Mouse (Mus musculus): ENCODE data around the gene Sult2b1. TPM values are rescaled to one million over a fixed set of nuclear protein-coding genes. Genes with fewer than 3 reads are reported as not detected.
A peak's percentile ranks its signal among the peaks of the same experiment; 100 is the strongest.

Sult2b1 gene
- polyA plus RNA-seq (2015; fragmentation: Nextera tagmentation; extraction: Ambion mirVana): 1.9 and 2.5 TPM in 2 replicates

DNA sequence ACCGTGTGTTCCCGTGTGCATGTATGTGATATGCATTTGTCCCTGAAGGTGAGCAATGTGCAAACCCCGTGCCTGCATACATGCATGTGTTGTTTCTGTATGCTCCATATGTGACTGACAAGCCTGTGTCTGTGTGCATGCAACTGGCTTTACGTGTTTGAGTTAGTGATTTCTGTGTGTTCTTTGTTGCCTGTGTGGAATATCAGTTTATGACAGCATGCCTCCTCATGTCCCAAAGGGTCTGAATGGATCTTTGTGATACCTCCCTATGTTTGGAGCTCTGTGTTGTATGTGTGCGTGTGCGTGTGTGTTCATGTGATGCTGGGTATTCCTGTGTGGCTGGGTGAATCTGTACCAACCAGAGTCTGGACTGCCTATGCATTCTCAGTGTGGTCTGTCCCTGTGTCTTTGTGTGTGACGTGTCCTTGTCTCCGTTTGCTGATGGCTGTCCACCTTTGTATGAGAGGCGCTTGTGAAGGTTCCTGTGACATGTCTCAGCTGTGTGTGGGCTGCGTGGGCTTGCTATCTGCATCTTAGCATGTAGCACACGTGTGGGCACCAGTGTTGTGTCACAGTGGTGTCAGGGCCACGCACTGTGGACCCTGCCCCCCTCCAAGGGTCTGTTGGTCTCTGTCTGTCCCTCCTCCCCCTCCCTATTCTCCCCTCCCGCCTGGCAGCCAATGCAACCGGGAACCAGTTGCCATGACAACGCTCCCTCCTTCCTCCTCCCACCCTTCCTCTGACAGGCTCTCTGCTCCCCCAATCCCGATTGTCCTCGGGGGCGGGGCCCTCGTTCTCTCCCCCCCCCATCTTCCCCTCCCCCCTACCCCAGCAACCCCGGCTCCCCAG is at the start of gene Sult2b1:
Sult2b1 (minus strand) TSS at position 146 of the 849 bp plus-strand sequence.
- H3K27ac ChIP-seq (ENCODE audit: low read length): no peak within 1 kb of the TSS

DNA sequence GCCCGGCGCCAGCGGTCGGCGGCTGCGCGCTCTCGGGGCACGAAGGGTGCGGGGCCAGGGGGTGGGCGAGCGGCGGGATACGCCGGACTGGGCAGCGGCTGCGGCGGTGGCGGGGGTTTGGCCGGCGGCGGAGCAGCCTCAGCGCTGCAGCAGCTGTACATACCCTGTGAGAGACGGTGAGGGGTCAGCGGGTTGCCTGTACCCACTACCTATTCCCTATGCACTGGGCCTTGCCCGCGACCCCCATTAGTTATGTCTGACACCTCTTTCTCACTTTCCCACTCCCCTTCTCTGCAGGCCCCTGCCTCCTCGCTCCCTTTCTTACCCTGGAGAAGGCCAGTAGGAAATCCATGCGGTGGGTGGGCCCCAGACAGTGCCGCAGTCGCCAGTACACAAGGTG is 49.5 kb upstream of the Sult2b1 start:
- no peaks in the 10 kb centered on the region for H3K9me3 ChIP-seq (ENCODE audit: low read length)
- 4% methylated on average over 19 of the region's 31 CpGs for WGBS
- peak overlapping the region; percentile 63 for H3K9ac ChIP-seq (replicated peaks; ENCODE audit: low read length)
- peak overlapping the region; percentile 64 for H3K4me2 ChIP-seq (replicated peaks; ENCODE audit: low read depth, low read length)
- peaks cover 1% of the 10 kb centered on the region; the same call in 1 of the 2 replicates for H3K36me3 ChIP-seq (ENCODE audit: insufficient read depth, low read length)
- ATAC-seq (ENCODE audit: low FRiP score, low TSS enrichment): no peak
- peaks cover 31% of the 10 kb centered on the region for H3K4me1 ChIP-seq (ENCODE audit: insufficient read depth, low read length)
- H3K27ac ChIP-seq (ENCODE audit: low read length): no peak overlapping the region
- H3K27me3 ChIP-seq (ENCODE audit: insufficient read depth, low read length): peaks cover 38% of the 10 kb centered on the region
- peak overlapping the region; percentile 46 for H3K4me3 ChIP-seq (ENCODE audit: low read length)

More for the DNA sequence above, at the start of gene Sult2b1:
- Histone ChIP-seq H3K9me3 (ENCODE audit: low read length) (no peaks in the 10 kb centered on the region), H3K27me3 (ENCODE audit: insufficient read depth, low read length) (no peaks in the 10 kb centered on the region), H3K9ac (replicated peaks; ENCODE audit: low read length) (peak within 1 kb of the TSS; percentile 80), H3K4me3 (ENCODE audit: low read length) (peak within 1 kb of the TSS; percentile 70), H3K4me2 (replicated peaks; ENCODE audit: low read depth, low read length) (peak within 1 kb of the TSS; percentile 94), H3K36me3 (ENCODE audit: insufficient read depth, low read length) (peaks cover 1% of the 10 kb centered on the region), H3K4me1 (ENCODE audit: insufficient read depth, low read length) (peaks cover 23% of the 10 kb centered on the region)
- peak; percentile 27; the same call in 1 of the 2 replicates for ATAC-seq (ENCODE audit: low FRiP score, low TSS enrichment)
- 25% methylated on average over 19 of the region's 20 CpGs for WGBS

DNA sequence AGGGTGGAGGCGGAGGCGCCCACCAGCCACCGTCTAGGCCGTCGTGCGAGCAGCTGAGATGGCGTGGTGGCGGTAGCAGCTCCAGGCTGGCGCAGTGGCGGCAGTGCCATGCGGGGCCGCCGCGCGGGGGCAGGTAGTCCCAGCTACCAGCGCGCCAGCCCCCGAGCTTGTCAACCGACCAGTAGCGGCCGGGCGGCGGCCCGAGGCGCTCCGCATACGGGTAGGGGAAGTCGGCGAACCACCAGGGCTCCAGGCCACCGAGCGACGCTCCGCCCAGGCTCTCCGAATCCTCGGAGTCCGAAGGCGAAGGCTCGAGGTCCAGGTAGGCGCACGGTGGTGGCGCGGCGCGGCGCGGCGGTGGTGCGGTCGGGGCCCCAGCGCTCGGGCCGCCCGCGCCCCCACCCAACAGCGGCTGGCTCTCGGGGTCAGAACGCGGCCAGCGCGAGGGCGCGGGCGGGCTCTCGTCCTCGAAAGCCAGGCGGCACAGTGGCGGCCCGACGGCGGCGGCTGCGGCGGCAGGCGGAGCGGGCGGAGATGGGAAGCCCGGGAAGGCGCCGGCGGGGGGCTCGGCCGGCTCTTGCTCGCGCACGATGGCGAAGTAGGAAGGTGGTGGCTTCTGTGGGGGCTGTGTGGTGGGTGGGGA is 48.8 kb upstream of the Sult2b1 start:
- under 1% methylated on average over 77 of the region's 86 CpGs for WGBS
- peak overlapping the region; percentile 46 for H3K4me3 ChIP-seq (ENCODE audit: low read length)
- ATAC-seq (ENCODE audit: low FRiP score, low TSS enrichment): no peak
- H3K9ac ChIP-seq (replicated peaks; ENCODE audit: low read length): peak overlapping the region; percentile 63
- peaks cover 31% of the 10 kb centered on the region for H3K4me1 ChIP-seq (ENCODE audit: insufficient read depth, low read length)
- peaks cover 8% of the 10 kb centered on the region for H3K36me3 ChIP-seq (ENCODE audit: insufficient read depth, low read length)
- no peaks in the 10 kb centered on the region for H3K9me3 ChIP-seq (ENCODE audit: low read length)
- H3K27ac ChIP-seq (ENCODE audit: low read length): no peak overlapping the region
- H3K4me2 ChIP-seq (replicated peaks; ENCODE audit: low read depth, low read length): peak overlapping the region; percentile 64
- H3K27me3 ChIP-seq (ENCODE audit: insufficient read depth, low read length): peaks cover 38% of the 10 kb centered on the region

DNA sequence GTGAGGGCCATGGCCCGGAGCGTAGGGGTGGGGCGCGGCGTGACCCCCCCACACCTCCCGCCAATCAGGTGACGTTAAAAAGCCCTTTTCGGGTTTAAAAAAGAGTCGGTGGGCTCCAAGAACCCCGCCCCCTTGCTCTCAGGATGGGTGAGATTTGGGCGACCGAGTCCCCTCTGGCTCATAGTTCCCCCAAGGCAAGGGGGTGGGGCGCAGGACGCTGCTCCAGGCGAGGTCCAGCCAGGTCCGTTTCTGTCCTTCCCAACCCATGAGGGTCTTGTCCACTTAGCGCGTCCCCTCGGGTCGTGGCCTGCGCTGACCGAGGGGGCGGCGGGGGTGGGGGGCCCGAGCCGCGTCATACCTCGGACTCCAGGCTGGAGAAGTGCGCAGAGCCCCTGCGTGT is 48.0 kb upstream of the Sult2b1 start:
- H3K9ac ChIP-seq (replicated peaks; ENCODE audit: low read length): peak overlapping the region; percentile 63; the same call in 1 of the 2 replicates
- 10% methylated on average over 29 of the region's 30 CpGs for WGBS
- peaks cover 16% of the 10 kb centered on the region for H3K36me3 ChIP-seq (ENCODE audit: insufficient read depth, low read length)

DNA sequence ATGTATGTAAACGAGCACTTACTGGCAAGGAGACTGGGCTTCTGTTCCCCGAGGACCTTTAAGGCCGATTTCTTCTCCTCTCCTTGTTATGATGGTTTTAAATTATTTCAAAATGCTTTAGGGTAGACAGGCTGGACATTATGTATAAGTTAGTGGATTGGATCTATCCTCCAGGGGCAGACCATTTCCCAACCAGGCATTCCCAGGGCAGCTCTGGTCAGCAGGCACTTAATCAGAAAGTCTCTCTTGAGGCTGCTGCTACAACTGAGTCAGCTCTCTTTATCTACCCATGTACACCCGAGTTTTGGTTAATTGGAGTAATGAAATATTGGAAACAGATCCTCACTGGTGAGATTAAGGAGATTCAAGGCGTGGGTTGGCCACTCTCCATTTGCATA is 46.7 kb upstream of the Sult2b1 start:
- peak overlapping the region; percentile 70; the same call in 1 of the 2 replicates for H3K27ac ChIP-seq (ENCODE audit: low read length)
- H3K9me3 ChIP-seq (ENCODE audit: low read length): no peaks in the 10 kb centered on the region
- WGBS: 23% methylated on average over 5 of the region's 5 CpGs
- H3K9ac ChIP-seq (replicated peaks; ENCODE audit: low read length): peak overlapping the region; percentile 80; the same call in 1 of the 2 replicates
- peak overlapping the region; percentile 93 for H3K4me2 ChIP-seq (replicated peaks; ENCODE audit: low read depth, low read length)
- peaks cover 31% of the 10 kb centered on the region for H3K4me1 ChIP-seq (ENCODE audit: insufficient read depth, low read length)
- peak overlapping the region; percentile 93 for H3K4me3 ChIP-seq (ENCODE audit: low read length)
- H3K36me3 ChIP-seq (ENCODE audit: insufficient read depth, low read length): peaks cover 29% of the 10 kb centered on the region
- H3K27me3 ChIP-seq (ENCODE audit: insufficient read depth, low read length): peaks cover 38% of the 10 kb centered on the region
- peak; percentile 14; the same call in 1 of the 2 replicates for ATAC-seq (ENCODE audit: low FRiP score, low TSS enrichment)

More for the DNA sequence above, 48.0 kb upstream of the Sult2b1 start:
- peaks cover 31% of the 10 kb centered on the region for H3K4me1 ChIP-seq (ENCODE audit: insufficient read depth, low read length)
- H3K4me2 ChIP-seq (replicated peaks; ENCODE audit: low read depth, low read length): peak overlapping the region; percentile 64
- H3K4me3 ChIP-seq (ENCODE audit: low read length): peak overlapping the region; percentile 46
- ATAC-seq (ENCODE audit: low FRiP score, low TSS enrichment): no peak
- H3K27ac ChIP-seq (ENCODE audit: low read length): no peak overlapping the region
- H3K9me3 ChIP-seq (ENCODE audit: low read length): no peaks in the 10 kb centered on the region
- peaks cover 38% of the 10 kb centered on the region for H3K27me3 ChIP-seq (ENCODE audit: insufficient read depth, low read length)

DNA sequence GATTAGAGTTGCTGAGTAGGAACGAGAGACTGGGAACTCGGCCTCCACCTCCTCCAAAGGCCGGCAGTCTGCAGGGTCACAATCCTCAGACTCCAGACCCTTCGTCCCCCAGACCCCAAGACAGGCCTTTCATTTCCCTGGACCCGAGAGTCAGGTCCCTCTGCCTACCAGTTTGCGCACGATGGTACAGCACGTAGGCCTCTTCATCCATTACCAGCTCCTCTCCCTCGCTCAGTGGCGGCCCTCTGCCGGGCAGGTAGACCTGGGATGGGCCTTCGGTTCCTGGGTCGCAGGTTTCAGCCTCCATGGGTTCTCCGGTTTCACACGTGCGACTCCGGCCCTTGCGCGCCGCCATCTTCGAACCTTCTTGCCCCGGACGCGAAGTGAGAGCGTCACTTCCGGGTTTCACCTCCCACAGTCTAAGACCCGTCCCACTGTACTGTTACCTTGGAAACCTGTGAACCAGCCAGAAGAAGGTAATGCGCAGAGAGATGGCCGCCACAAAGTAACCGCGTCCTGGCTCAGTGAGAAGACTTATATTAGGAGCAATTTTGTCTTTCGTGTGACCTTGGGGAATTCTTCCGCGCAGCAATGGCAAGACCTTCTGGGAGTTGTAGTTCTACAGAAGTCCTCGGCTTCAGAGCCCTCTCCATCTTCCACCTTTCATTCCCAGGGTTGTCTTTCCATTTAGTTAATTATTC is 46.1 kb upstream of the Sult2b1 start, which contains the start of gene Grwd1:
Grwd1 (minus strand) TSS at position 518 of the 701 bp plus-strand sequence.
- Histone ChIP-seq H3K4me2 (replicated peaks; ENCODE audit: low read depth, low read length) (peak within 1 kb of the TSS; percentile 93), H3K27me3 (ENCODE audit: insufficient read depth, low read length) (peaks cover 38% of the 10 kb centered on the region), H3K27ac (ENCODE audit: low read length) (peak within 1 kb of the TSS; percentile 70), H3K4me1 (ENCODE audit: insufficient read depth, low read length) (peaks cover 31% of the 10 kb centered on the region), H3K36me3 (ENCODE audit: insufficient read depth, low read length) (peaks cover 35% of the 10 kb centered on the region), H3K9ac (replicated peaks; ENCODE audit: low read length) (peak within 1 kb of the TSS; percentile 80), H3K4me3 (ENCODE audit: low read length) (peak within 1 kb of the TSS; percentile 93), H3K9me3 (ENCODE audit: low read length) (no peaks in the 10 kb centered on the region)
- ATAC-seq (ENCODE audit: low FRiP score, low TSS enrichment): peak; percentile 86
- under 1% methylated on average over 35 of the region's 35 CpGs for WGBS

DNA sequence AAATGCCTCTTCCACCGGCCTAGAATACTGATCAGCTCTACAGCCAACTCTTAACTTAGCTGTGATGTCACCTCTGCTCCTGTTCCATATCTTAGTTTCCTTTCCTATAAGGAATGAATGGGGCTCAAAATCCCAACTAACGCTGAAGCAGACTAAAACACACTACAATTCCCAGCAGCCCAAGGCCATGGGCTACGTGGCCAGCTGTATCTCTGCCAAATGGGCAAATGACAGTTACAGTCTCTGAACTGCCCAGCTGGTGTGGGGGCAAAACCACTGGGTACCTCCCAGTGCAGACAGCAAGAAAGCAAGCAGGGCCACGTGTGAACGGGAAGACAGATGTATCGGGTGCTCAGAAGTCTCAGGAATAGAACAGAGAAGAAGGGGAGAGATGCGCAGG is 42.2 kb upstream of the Sult2b1 start:
- Histone ChIP-seq H3K9ac (replicated peaks; ENCODE audit: low read length) (no peak overlapping the region), H3K36me3 (ENCODE audit: insufficient read depth, low read length) (peaks cover 59% of the 10 kb centered on the region), H3K9me3 (ENCODE audit: low read length) (no peaks in the 10 kb centered on the region), H3K4me1 (ENCODE audit: insufficient read depth, low read length) (peaks cover 14% of the 10 kb centered on the region), H3K4me3 (ENCODE audit: low read length) (no peak overlapping the region), H3K4me2 (replicated peaks; ENCODE audit: low read depth, low read length) (no peak overlapping the region), H3K27me3 (ENCODE audit: insufficient read depth, low read length) (peaks cover 3% of the 10 kb centered on the region), H3K27ac (ENCODE audit: low read length) (no peak overlapping the region)
- WGBS: 89% methylated on average over 7 of the region's 7 CpGs
- no peak for ATAC-seq (ENCODE audit: low FRiP score, low TSS enrichment)

DNA sequence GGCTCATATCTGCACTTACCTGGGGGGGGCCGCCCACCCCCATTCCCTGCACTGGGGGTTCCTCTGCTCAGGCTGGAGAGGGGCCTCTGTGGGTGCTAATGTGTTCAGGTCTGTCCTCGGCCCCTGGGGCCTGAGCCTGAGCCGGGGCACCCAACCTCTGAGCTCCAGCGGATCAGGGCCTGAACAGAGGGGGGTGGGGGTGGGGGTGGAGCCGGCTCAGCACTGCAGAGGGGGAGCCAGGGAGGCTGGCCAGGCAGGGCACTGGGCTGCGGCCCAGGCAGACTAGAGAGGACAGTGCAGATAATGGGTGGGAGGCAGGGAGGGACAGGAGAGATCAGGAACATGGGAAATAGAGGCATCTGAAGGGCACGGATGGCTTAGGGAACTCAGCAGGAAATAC is 40.1 kb upstream of the Sult2b1 start, which contains the start of gene Kcnj14:
Kcnj14 (minus strand) TSS at position 185 of the 400 bp plus-strand sequence.
- Histone ChIP-seq H3K9me3 (ENCODE audit: low read length) (no peaks in the 10 kb centered on the region), H3K27ac (ENCODE audit: low read length) (no peak within 1 kb of the TSS), H3K4me3 (ENCODE audit: low read length) (no peak within 1 kb of the TSS), H3K36me3 (ENCODE audit: insufficient read depth, low read length) (peaks cover 59% of the 10 kb centered on the region), H3K4me1 (ENCODE audit: insufficient read depth, low read length) (peaks cover 5% of the 10 kb centered on the region), H3K4me2 (replicated peaks; ENCODE audit: low read depth, low read length) (no peak within 1 kb of the TSS), H3K9ac (replicated peaks; ENCODE audit: low read length) (no peak within 1 kb of the TSS), H3K27me3 (ENCODE audit: insufficient read depth, low read length) (no peaks in the 10 kb centered on the region)
- 69% methylated on average over 6 of the region's 7 CpGs for WGBS
- no peak for ATAC-seq (ENCODE audit: low FRiP score, low TSS enrichment)

DNA sequence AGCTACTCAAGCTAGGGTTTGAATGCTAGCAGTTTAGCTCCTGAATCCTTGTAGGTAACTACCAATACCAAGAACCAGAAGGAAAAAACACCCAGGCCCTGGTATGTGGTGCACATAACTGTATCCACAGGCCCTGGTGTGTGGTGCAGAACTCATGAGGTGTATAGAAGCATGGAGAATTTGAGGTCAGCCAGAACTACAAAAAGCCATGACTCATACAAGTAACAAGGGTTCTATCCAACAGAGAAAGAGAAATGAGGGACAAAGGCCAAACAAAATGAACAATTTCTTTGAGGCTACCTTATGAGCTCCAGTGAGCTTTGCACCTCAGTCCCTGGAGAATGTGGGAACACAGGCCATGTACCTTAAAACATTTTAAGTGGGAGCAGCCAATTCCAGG is 36.4 kb upstream of the Sult2b1 start:
- Histone ChIP-seq H3K4me2 (replicated peaks; ENCODE audit: low read depth, low read length) (no peak overlapping the region), H3K9ac (replicated peaks; ENCODE audit: low read length) (no peak overlapping the region), H3K4me1 (ENCODE audit: insufficient read depth, low read length) (0 out of 2 replicates have a peak, but pooled peaks cover 3% of the 10 kb centered on the region), H3K4me3 (ENCODE audit: low read length) (no peak overlapping the region), H3K27ac (ENCODE audit: low read length) (no peak overlapping the region), H3K9me3 (ENCODE audit: low read length) (no peaks in the 10 kb centered on the region), H3K27me3 (ENCODE audit: insufficient read depth, low read length) (no peaks in the 10 kb centered on the region), H3K36me3 (ENCODE audit: insufficient read depth, low read length) (peaks cover 27% of the 10 kb centered on the region)
- no peak for ATAC-seq (ENCODE audit: low FRiP score, low TSS enrichment)
